Mouse (Mus musculus) thymus, postnatal 14 days (tissue): ENCODE measurements at regions not wholly inside any gene's neighbourhood (a gene's known extent, or its start where the extent isn't known, plus 50 kb on each side); places are given as distances from the start of the nearest gene placed in this dataset.

ENCODE experiments used
- DNase-seq: peaks from one replicate; pipeline ENCODE4 v3.0.0; 2021

DNA sequence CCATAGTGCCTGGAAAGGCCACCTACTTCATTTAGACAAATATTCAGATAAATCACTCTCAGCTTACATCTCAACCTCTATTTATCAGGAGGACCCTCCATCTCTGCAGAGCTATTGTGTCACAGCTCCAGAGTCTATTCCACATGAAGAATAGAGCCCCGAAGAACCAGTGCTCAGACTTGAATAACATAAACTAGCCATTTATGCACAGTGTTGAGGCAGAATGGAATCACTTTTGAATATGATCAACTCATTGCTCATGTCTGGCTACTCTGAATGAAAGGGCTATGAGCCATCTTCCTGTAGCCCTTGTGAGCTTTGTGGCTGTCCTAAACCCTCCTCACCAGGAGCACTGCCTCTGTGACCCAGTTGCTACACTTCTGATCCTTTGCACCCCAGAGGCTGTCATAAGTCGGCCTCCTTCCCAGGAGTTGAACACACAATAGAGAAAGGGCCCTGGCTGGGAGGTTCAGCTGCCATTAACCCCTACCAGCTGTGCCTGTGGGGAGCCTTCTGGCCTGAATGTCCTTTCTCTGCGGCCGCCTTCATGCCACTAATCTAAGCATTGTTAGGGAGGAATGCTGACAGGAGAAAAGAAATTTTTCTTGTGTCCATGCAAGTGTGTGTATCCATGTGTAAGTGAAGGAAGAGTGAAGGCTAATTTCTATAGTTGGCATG is 195.5 kb upstream of the Sp8 start:
- no peak for DNase-seq

DNA sequence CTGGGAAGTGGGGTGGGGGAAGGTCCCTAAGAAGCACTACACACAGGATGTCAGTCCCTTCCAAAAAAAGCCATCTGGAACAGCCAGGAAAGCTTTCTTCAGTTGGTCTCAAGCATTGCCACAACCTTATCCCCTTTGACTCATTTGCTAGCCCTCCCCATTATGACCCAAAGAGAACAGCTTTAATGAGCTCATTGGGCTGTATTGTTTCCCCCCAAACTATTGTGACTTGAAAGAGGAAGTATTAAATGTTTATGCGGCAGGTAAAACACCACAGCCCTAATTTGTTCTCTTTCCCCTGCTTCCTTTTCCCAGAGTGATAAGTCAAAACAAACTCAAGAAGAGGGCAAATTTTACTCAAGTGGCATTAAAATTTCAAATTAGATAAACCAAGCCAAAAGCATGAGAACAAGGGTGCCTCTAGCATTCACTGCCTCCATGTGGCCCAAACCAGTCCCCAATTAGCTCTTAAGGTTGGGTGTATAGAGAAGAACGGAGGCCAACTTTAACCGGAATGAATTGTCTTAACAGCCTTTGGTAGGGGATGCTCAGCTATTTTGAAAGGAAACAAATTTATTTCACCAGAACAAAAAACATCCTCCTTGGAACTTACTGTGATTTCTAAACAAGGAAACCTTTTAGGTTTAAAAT is 196.7 kb upstream of the Sp8 start:
- DNase-seq: no peak

DNA sequence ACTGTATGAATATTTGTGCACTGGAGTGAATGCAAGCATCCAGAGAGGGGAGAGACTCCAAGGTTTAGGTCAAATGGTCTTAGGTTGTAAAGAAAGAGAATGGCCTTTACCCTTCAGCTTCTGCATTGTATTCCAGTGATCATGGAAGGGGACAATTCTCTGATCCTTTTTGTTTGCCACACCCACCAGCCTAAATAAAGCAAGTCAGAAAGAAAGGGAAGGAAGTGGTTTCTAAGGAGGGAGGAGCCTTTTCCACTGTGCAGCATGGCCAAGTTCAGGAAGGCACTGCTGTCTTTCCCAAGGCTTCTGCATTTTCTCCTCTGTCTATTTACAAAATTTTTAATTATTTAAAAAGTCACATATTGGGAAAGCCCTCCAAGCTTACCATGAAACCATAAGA is 197.5 kb upstream of the Sp8 start:
- no peak for DNase-seq

DNA sequence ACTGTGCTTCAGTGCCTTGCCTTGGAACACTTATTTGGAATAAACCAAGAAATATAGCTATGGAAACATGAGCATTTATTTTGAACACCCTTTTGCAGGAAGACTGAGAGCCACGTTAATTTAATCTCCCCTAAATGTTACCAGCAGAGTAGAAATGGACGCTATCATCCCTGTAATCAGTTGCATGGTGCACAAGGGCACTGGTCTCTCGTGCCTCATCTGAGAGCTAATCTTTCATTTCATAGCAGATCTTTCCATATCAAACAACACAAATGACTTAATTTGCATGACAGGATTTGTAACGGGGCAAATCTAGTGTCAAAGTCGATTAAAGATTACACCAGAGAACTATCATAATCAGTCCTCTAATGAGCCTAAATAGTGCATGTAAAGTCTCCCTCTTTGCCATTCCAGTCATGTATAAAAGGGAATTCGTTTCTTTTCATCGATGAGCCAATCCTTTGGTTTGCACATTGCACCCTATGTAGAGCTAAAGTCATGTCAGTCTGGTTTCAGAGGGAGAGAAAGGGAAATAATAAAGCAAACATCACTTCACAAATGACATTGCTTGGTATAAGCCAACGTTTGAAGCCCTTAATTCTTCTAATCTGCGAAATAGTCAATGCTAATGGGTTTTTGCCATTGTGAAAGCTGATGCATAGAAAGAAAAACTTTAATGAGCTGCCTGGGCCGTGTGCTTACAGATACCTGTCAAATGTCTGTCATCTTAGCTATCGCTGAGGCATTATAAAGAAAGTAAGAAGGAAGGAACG is 198.7 kb upstream of the Sp8 start:
- DNase-seq: no peak

DNA sequence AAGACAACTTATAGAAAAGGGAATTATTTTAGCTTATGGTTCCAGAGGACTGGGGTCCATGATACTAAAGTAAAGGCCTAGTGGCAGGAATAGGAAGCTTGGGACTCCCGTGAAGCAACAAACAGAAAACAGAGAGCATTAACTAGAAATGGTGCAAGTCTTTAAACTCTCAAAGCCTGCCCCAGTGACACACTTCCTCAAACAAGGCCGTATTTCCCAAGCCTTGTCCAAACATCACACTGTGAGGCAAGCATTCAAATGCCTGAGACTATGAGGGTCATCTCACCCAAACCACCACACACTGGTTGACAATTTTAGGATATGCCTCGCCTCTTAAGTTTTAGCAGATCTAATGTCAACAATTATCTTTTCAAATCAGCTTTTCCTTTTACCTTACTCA is 205.2 kb upstream of the Sp8 start:
- DNase-seq: no peak

DNA sequence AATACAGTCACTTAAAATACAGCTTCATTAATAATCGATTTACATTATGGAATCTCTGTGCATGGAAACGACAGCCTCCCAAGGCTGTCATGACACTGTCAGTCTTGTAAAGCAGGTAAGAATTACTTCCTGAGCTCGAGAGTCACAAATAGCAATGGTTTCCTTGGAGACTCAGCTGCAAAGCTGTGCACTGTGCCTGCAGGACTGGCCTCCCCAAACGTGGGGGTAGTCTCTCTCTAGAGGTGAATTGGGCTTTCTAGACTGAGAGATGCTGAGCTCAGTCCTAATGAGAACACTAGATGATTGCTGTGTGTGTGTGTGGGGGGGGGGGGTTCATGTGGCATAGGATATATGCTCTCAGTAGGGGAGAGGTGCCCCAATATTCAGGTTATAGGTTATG is 208.9 kb upstream of the Sp8 start:
- no peak for DNase-seq

DNA sequence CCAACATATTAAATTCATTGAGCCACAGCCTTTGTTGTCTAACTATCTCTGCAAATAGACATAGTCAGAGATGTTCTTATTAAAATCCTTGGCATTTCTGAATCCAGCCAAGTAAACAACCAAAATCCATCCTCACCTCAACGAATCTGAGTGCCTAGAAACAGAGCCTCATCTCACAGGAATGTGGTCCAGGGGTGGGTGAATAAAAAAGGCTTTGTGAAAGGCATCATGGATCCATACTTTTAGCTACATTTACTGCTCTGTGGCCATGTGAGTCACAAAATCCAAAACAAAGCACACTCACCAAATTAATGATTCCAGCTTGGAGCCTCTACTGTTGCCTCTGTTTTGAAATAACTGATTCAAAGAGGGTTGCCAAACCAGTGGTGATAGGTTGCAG is 210.7 kb upstream of the Sp8 start:
- DNase-seq: no peak

DNA sequence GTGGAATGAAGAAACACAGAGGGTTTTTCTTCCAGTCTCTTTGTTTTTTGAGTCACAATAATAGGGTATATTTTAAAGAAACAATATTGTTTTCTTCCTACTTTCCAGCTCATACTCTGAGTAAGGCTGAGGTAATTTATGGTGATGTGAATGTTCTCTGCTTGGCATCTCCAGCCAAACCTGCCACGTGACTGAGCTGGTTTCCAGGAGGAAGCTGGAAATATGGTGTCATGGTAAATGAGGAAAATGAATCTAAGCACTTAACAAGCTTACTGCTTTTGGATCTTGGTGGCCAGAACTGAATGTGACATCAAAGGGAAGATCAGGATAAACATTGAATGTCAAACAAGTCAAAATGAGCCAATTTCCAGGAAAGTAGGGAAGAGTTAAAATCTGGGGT is 215.8 kb upstream of the Sp8 start:
- DNase-seq: no peak

DNA sequence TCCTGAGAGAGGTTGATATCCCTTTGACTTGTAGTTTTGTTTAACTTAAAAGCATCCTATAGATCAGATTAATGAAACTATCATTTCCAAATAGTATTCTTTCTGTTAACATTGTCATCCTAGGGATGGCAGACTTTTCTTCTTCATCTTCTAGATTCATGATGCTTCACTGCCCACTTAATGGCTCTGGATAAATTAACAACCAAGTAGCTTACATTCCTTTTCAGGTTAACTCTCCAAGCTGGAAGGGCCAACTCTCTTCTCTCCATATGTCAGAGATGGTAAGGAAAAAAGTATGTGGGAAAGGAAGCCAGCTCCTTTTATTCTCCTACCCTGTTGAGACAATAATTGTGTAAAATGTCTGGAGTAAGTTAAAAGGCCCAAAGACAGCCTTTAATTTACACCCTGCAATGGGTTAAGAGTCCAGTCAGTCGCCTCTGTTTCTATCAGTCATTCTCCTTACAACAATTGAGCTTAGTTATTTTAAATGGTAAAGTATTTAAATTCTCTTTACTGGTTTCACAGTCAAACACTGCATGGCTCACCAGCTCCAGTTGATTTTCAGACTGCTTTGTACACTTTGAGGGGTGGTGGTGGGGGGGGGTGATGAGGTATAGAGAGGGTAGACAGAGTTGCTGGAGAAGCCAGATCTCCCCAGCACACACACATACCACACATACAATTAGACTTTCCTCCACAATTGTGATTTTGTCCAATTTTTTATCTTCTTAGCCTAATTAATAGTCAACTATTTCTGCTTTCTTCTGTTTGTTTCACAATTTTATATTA is 224.2 kb upstream of the Sp8 start:
- no peak for DNase-seq

DNA sequence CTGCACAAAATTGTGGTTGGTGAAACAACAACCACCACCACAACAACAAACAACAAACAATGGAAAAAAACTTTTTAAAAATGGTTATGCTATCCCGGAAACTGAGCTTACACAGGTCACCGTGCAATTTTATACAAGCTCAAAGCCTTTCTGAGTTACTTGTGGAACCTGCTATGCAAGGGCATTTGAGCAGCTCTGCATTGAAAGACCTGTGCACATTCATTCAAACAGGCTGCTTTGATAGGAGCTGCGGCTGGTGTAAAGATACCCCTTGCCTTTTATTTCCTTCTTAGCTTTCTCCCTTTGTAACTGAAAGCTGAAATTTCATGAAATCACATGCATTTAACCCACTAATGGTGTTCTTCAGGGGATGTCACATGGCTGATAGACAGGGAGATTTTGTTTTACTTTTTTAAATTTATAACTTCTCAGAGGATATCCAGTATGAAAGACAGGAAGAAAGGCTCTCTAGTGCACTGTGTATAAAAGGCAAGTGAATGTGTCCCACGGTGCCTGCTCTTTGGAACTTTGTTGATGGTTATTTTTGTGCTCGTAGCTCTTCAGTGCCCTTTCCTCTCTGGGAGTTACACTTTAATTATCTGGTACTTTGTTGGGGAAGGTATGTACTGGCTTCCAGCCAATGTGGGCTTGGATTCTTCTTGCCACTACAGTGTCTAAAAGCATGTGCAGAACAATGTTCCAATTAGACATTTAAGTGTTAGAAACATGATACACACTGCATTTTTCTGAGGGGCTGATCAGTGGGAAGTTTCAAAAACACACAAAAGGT is 225.1 kb upstream of the Sp8 start:
- no peak for DNase-seq

DNA sequence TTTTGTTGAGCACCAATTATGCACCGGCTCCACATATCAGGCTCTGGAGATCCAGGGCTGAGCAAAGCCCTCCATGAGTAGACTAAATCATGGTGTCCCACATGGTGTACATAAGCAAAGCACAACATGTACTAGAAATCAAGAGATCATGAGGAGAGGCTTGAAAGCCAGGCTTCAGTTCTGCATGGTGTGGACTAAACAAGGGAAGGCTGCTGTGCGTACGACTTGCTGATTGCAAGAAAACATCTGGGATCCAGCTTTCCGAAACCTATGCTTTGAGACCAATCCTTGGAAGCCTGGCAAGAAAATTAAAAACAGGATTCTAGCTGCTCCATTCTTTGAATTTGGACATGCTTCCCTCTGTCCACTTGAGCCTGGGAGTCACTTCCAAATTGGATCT is 249.1 kb upstream of the Sp8 start:
- no peak for DNase-seq

DNA sequence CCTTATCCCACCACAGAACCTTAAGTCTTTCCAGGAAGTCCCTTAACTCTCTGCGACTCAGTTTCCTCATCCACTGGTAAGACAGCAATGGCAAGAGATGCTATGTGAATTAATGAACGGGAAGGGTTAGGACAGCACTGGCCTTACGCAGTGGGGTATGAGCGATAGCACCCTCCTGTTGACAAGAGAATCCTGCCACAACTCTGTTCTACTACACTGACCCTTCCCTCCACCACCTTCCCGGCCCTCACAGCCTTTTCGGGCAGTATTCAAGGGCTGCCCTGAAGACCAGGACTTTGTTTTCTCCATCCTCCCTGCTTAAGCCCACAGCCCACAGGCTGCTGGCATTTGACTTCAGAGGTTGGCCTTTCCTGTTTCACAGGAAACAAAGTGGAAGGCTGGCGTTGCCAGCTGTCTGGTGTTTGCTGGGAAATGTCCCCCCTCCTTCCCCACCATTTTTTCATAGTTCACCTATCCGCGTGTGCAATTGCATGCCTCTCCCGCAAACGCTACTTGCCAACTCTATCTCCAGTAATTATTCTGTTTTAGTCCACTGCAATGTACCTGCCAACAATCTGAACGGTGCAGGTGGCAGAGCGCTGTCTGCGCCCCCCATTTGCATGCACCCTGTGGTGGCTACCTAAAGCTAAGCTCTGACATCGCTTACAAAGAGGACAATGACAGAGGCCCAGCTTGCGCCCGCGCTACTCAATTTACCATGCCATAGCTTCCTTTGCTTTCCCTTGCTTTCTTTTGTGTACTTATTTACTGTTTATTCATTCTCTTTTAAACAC is 251.2 kb upstream of the Sp8 start:
- no peak for DNase-seq

DNA sequence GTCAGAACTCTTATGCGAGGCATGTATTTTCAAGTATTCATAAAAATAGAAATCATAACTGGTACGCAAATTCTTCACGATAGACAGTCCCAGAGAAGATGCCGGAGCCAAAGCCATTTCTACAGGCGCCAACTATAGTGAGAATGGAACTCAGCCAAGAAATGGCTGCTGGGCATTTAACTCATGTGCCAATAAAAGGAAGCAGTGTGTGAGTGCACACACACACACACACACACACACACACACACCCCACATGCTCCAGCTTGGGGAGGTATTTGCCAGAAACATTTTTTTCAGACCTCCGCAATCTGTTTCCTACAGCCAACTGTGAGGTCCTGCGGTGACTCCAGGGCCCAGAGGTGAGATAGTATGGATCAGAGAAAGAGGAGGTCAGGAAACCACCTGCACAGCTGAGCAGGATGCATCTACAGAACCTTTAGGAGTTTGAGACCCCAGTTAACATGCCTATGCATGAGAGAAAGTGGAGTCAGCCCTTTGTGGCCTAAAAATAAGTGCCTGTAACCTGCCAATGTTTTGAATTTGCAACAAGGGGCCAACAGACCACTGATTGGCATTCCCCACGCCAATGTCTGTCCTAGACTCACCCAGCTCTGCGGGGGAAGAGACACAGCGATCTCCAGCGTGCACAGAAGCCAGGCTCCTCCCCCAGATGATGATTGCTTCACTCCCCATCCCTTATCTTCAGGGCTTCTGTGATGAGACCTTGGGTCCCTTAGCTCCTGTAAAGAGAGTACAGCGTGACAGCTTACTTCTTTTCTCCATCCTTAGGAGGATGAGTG is 262.1 kb upstream of the Sp8 start:
- no peak for DNase-seq

DNA sequence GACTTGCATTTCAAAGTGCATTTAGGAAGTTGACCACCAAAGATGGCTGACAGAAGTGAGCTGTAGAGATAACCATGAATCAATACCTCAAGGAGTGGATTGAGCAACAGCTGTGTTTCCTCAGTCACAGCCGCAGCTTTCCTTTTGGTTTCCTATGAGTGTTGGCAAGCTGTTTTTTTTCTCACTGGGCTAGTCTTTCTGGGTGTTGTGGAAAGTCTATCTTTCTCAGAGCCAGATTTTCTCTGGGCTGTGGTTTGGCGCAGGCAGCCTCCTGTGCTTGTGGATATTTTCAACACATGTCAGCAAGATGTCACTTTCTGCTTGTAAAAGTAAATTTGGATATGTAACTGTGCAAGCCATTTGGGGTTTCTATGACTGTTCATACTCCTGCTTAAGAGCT is 268.6 kb upstream of the Sp4 start:
- no peak for DNase-seq

DNA sequence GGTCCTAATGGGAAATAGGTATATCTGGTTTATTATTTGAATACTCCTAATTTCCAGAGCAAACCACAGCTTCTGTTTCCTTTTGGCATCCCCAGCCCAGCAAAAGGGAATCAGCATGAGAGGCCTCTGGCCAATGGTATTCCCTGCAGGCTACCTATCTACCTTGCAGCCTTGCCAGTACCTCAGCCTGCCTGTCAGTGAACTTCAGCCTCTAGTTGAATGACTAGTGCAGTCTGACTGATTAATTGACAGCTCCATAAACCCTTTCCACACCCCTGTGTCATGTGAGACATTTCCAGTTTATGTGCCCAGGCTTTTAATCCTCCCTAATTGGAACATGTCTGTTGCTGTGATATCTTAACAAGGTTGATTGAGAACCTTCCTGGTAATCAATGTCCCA is 265.4 kb upstream of the Sp4 start:
- no peak for DNase-seq

DNA sequence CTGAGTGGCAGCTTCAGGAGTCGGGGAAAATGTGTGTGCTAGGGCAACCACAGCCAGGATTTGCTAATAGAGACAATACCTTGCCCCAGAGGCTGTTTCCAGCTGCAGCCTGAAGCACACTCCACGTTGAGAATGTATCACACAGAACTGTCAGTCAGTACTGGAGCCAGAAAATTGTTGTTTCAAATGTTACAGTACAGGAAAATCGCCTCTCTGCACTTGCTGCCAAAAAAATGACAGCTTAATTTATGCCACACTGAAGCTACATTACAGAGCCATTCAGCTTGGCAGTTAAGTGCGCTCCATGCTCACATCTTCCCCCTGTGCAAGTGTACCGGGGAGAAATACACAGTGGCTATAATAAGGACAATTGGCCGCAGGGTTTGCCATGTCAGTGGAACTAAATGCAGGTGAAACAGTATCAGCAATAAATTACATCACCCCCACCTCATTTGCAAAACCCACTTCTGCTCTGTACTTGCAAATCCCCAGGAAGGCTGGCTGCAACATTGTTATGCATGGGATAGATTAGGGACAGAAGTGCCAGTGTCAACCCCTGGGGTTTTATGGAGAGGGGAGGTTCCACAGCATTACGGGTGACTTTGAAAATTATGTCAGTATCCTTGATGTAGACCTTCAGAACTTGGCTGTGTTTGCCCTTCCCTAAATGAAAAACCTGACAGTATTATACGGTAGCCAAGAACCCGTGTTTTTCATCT is 263.3 kb upstream of the Sp4 start:
- DNase-seq: no peak

DNA sequence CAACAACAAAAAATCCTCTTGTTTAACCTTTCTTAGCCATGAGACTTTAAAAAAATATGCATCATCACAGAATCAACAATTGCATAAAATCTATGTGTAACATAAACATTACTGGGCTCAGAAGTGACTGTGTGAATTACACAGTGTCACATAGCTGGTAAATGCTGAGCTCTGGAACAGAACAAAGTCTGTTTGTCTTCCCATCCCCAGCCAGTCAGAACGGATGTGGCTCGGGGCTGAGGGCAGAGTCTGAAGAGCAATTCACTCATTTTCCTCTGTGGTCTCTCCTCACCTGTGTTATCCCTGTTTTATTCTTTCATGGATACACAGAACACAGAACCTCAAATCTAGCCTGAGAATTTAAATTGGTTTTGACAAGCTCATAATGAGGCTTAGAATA is 261.0 kb upstream of the Sp4 start:
- no peak for DNase-seq

DNA sequence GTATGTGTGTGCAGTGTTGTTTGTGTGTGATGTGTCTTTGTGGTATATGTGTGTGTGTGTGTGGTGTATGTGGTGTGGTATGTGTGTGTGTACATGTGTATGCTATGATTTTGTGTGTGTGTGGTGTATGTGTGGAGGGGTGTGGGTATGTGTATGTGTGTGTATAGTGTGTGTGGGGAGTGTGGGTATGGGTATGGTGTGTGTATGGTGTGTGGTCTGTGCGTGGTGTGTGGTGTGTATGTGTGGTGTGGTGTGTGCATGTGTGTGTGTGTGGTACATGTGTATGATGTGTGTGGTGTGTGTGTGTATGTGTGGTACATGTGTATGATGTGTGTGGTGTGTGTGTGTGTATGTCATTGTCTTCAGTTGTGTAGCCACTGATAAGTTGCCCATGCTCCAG is 247.8 kb upstream of the Sp4 start:
- no peak for DNase-seq

DNA sequence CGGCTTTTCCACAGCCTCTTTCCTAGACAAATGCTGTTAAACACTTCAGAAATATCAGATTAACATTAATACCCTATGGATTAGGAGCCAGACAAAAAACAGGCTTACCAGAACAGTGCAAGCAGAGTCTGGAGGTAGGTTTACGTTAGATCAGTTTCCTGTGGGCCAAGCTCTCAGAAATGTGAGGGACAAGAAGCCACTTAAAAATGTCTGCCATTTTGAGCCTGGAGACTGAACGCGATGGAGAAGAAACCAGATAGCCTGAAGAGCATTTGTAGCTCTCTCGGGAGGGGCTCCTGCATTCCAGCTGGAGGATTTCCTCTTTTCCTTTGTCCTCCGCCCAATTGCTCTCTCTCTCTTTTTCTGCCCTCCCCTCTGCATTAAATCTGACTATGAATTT is 239.1 kb upstream of the Sp4 start:
- DNase-seq: no peak

DNA sequence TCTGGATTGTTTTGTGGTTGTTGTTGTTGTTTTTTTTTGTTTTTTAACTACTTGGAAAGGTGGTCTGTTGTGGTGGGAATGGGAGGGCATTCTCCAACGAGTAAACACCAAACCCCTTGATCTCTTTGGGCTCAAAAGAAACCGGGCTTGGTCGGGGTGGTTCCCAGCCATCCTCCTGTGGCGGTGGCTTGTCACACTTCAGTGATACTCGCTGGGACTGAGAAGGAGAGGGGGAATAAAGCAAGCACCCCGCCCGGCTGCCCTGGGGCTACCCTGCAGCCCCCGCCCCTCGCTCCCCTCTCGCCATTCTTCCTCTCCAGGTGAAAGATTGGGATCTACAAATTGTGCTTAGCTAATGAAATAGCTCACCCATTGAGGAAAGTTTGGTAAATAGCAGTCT is 229.3 kb upstream of the Sp4 start:
- no peak for DNase-seq
